Mouse (Mus musculus): Measurements from ENCODE around the gene Mnat1. TPM values are rescaled to one million over a fixed set of nuclear protein-coding genes. Genes with fewer than 3 reads are reported as not detected.
A peak's percentile ranks its signal among the peaks of the same experiment; 100 is the strongest.

Gene Mnat1
- polyA plus RNA-seq, 1 experiment = 4.4 TPM

GRCm38 (mm10) chr12:73268497-73268896 lies 145.0 kb downstream of the Mnat1 start:
- Histone ChIP-seq H3K4me3 (ENCODE audit: control insufficient read depth, low read depth, low read length) (no peak overlapping the region), H3K36me3 (ENCODE audit: control insufficient read depth, insufficient read depth, low read length) (no peaks in the 10 kb centered on the region), H3K27ac (ENCODE audit: control insufficient read depth, insufficient read depth, low read depth, low read length) (no peak overlapping the region), H3K4me1 (ENCODE audit: control insufficient read depth, insufficient read depth, low read length) (no peaks in the 10 kb centered on the region), H3K27me3 (ENCODE audit: control insufficient read depth, insufficient read depth, low read length) (no peaks in the 10 kb centered on the region)
- no peak for TF ChIP-seq POLR2A (IDR thresholded peaks at IDR 0.05; ENCODE audit: control insufficient read depth, low read depth, low read length)
- TF ChIP-seq CTCF (IDR thresholded peaks at IDR 0.05; ENCODE audit: control insufficient read depth, insufficient read depth, insufficient replicate concordance, low read depth, low read length) = no peak

GRCm38 (mm10) chr12:73269531-73269930 lies 146.0 kb downstream of the Mnat1 start:
- no peak overlapping the region for H3K27ac ChIP-seq (ENCODE audit: control insufficient read depth, insufficient read depth, low read depth, low read length)
- H3K27me3 ChIP-seq (ENCODE audit: control insufficient read depth, insufficient read depth, low read length) = no peaks in the 10 kb centered on the region
- no peak overlapping the region for H3K4me3 ChIP-seq (ENCODE audit: control insufficient read depth, low read depth, low read length)
- no peaks in the 10 kb centered on the region for H3K36me3 ChIP-seq (ENCODE audit: control insufficient read depth, insufficient read depth, low read length)
- H3K4me1 ChIP-seq (ENCODE audit: control insufficient read depth, insufficient read depth, low read length) = no peaks in the 10 kb centered on the region
- no peak for TF ChIP-seq CTCF (IDR thresholded peaks at IDR 0.05; ENCODE audit: control insufficient read depth, insufficient read depth, insufficient replicate concordance, low read depth, low read length)

GRCm38 (mm10) chr12:73269933-73270332 lies 146.4 kb downstream of the Mnat1 start:
- H3K36me3 ChIP-seq (ENCODE audit: control insufficient read depth, insufficient read depth, low read length) = no peaks in the 10 kb centered on the region
- no peaks in the 10 kb centered on the region for H3K27me3 ChIP-seq (ENCODE audit: control insufficient read depth, insufficient read depth, low read length)
- H3K27ac ChIP-seq (ENCODE audit: control insufficient read depth, insufficient read depth, low read depth, low read length) = no peak overlapping the region
- no peak for TF ChIP-seq CTCF (IDR thresholded peaks at IDR 0.05; ENCODE audit: control insufficient read depth, insufficient read depth, insufficient replicate concordance, low read depth, low read length)
- no peak for TF ChIP-seq POLR2A (IDR thresholded peaks at IDR 0.05; ENCODE audit: control insufficient read depth, low read depth, low read length)
- no peaks in the 10 kb centered on the region for H3K4me1 ChIP-seq (ENCODE audit: control insufficient read depth, insufficient read depth, low read length)
- no peak overlapping the region for H3K4me3 ChIP-seq (ENCODE audit: control insufficient read depth, low read depth, low read length)

GRCm38 (mm10) chr12:73274921-73275320 lies 151.4 kb downstream of the Mnat1 start:
- Histone ChIP-seq H3K4me3 (ENCODE audit: control insufficient read depth, low read depth, low read length) (no peak overlapping the region), H3K36me3 (ENCODE audit: control insufficient read depth, insufficient read depth, low read length) (no peaks in the 10 kb centered on the region; the same call in none of the 2 replicates), H3K27ac (ENCODE audit: control insufficient read depth, insufficient read depth, low read depth, low read length) (no peak overlapping the region), H3K4me1 (ENCODE audit: control insufficient read depth, insufficient read depth, low read length) (no peaks in the 10 kb centered on the region), H3K27me3 (ENCODE audit: control insufficient read depth, insufficient read depth, low read length) (no peaks in the 10 kb centered on the region)
- TF ChIP-seq POLR2A (IDR thresholded peaks at IDR 0.05; ENCODE audit: control insufficient read depth, low read depth, low read length) (no peak), CTCF (IDR thresholded peaks at IDR 0.05; ENCODE audit: control insufficient read depth, insufficient read depth, insufficient replicate concordance, low read depth, low read length) (no peak)

GRCm38 (mm10) chr12:73286287-73287092 lies 163.0 kb downstream of the Mnat1 start, which contains the start of the genes Trmt5 and Slc38a6:
TSS of gene Trmt5 (minus strand) at chr12:73286710.
TSS of gene Slc38a6 (plus strand) at chr12:73286779.
- Histone ChIP-seq H3K27ac (ENCODE audit: control insufficient read depth, insufficient read depth, low read depth, low read length) (peak within 1 kb of the TSS; percentile 92), H3K36me3 (ENCODE audit: control insufficient read depth, insufficient read depth, low read length) (peaks cover 1% of the 10 kb centered on the region), H3K27me3 (ENCODE audit: control insufficient read depth, insufficient read depth, low read length) (no peaks in the 10 kb centered on the region), H3K4me1 (ENCODE audit: control insufficient read depth, insufficient read depth, low read length) (peaks cover 4% of the 10 kb centered on the region), H3K4me3 (ENCODE audit: control insufficient read depth, low read depth, low read length) (peak within 1 kb of the TSS; percentile 97)
- TF ChIP-seq POLR2A (IDR thresholded peaks at IDR 0.05; ENCODE audit: control insufficient read depth, low read depth, low read length) = peak; percentile 84
- TF ChIP-seq CTCF (IDR thresholded peaks at IDR 0.05; ENCODE audit: control insufficient read depth, insufficient read depth, insufficient replicate concordance, low read depth, low read length) = no peak

- no peaks in the 10 kb centered on the region for H3K27me3 ChIP-seq (ENCODE audit: control insufficient read depth, insufficient read depth, low read length)
- peaks cover 4% of the 10 kb centered on the region for H3K4me1 ChIP-seq (ENCODE audit: control insufficient read depth, insufficient read depth, low read length)
- H3K4me3 ChIP-seq (ENCODE audit: control insufficient read depth, low read depth, low read length) = peak overlapping the region; percentile 97
- H3K27ac ChIP-seq (ENCODE audit: control insufficient read depth, insufficient read depth, low read depth, low read length) = peak overlapping the region; percentile 92; the same call in 1 of the 2 replicates
- peaks cover 2% of the 10 kb centered on the region for H3K36me3 ChIP-seq (ENCODE audit: control insufficient read depth, insufficient read depth, low read length)
- TF ChIP-seq POLR2A (IDR thresholded peaks at IDR 0.05; ENCODE audit: control insufficient read depth, low read depth, low read length) (no peak), CTCF (IDR thresholded peaks at IDR 0.05; ENCODE audit: control insufficient read depth, insufficient read depth, insufficient replicate concordance, low read depth, low read length) (no peak)
Measured at GRCm38 (mm10) chr12:73287609-73288008, 164.1 kb downstream of the Mnat1 start.

GRCm38 (mm10) chr12:73288626-73289025 lies 165.1 kb downstream of the Mnat1 start:
- H3K27ac ChIP-seq (ENCODE audit: control insufficient read depth, insufficient read depth, low read depth, low read length) = no peak overlapping the region
- H3K4me3 ChIP-seq (ENCODE audit: control insufficient read depth, low read depth, low read length) = no peak overlapping the region
- H3K36me3 ChIP-seq (ENCODE audit: control insufficient read depth, insufficient read depth, low read length) = peaks cover 2% of the 10 kb centered on the region
- peaks cover 4% of the 10 kb centered on the region for H3K4me1 ChIP-seq (ENCODE audit: control insufficient read depth, insufficient read depth, low read length)
- TF ChIP-seq CTCF (IDR thresholded peaks at IDR 0.05; ENCODE audit: control insufficient read depth, insufficient read depth, insufficient replicate concordance, low read depth, low read length) = no peak
- no peak for TF ChIP-seq POLR2A (IDR thresholded peaks at IDR 0.05; ENCODE audit: control insufficient read depth, low read depth, low read length)
- H3K27me3 ChIP-seq (ENCODE audit: control insufficient read depth, insufficient read depth, low read length) = no peaks in the 10 kb centered on the region
